Mouse (Mus musculus) midbrain, embryonic 14.5 days (tissue): ENCODE measurements at regions not wholly inside any gene's neighbourhood (a gene's known extent, or its start where the extent isn't known, plus 50 kb on each side); places are given as distances from the start of the nearest gene placed in this dataset.

Experiments used
- ATAC-seq: fragments of 200-750 bp; cut with Nextera tagmentation; 2 replicates; pipeline ENCODE4 v1.8.0; 2017; ENCODE audit warnings: moderate number of reproducible peaks, moderate library complexity; ENCODE audit not compliant: low FRiP score, low TSS enrichment
- DNase-seq: peaks from one replicate; pipeline ENCODE4 v3.0.0-alpha.2; 2015
- H3K27ac ChIP-seq: fragments of 300-500 bp; sonication (generic); replicated peaks from 2 replicates; pipeline ENCODE4 v1.5.1; 2014; ENCODE audit warnings: mild to moderate bottlenecking, low read depth, low read length, moderate library complexity
- H3K27me3 ChIP-seq: fragments of 300-500 bp; sonication (generic); 2 replicates; pipeline ENCODE4 v1.6.1; 2014; ENCODE audit warnings: low read length, control low read depth, mixed read lengths; ENCODE audit not compliant: control insufficient read depth, insufficient read depth
- H3K36me3 ChIP-seq: fragments of 300-500 bp; sonication (generic); 2 replicates; pipeline ENCODE4 v1.6.1; 2014; ENCODE audit warnings: low read length, control low read depth; ENCODE audit not compliant: control insufficient read depth, insufficient read depth
- H3K4me1 ChIP-seq: fragments of 300-500 bp; sonication (generic); 2 replicates; pipeline ENCODE4 v1.6.1; 2014; ENCODE audit warnings: mild to moderate bottlenecking, antibody characterized with exemption, low read length, control low read depth; ENCODE audit not compliant: control insufficient read depth, insufficient read depth
- H3K4me2 ChIP-seq: fragments of 300-500 bp; sonication (generic); 2 replicates; pipeline ENCODE4 v1.6.1; 2014; ENCODE audit warnings: mild to moderate bottlenecking, low read length, moderate library complexity
- H3K4me3 ChIP-seq: fragments of 300-500 bp; sonication (generic); replicated peaks from 2 replicates; pipeline ENCODE4 v1.5.1; 2014; ENCODE audit warnings: low read depth, low read length
- H3K9ac ChIP-seq: fragments of 300-500 bp; sonication (generic); replicated peaks from 2 replicates; pipeline ENCODE4 v1.6.1; 2014; ENCODE audit warnings: mild to moderate bottlenecking, low read length, moderate library complexity
- H3K9me3 ChIP-seq: fragments of 300-500 bp; sonication (generic); 2 replicates; pipeline ENCODE4 v1.6.1; 2016; ENCODE audit warnings: low read length, control low read depth, mixed read lengths; ENCODE audit not compliant: control insufficient read depth
- WGBS: fragments of 180-500 bp; shearing (Covaris S2); extraction: QIAGEN DNeasy Blood & Tissue Kit; methylation state at CpG from one replicate; pipeline ENCODE4 v1.1.7; 2014; 5-methylcytosine and 5-hydroxymethylcytosine counted together

GRCm38 (mm10) chr1:119153619-119154018 is 100.2 kb upstream of the Gli2 start:
- no peak for ATAC-seq
- Histone ChIP-seq H3K36me3 (no peaks in the 10 kb centered on the region), H3K4me2 (no peak overlapping the region), H3K4me3 (no peak overlapping the region), H3K27ac (no peak overlapping the region), H3K27me3 (no peaks in the 10 kb centered on the region), H3K9ac (no peak overlapping the region), H3K4me1 (no peaks in the 10 kb centered on the region), H3K9me3 (no peaks in the 10 kb centered on the region)
- WGBS = 98% methylated on average over 4 of the region's 4 CpGs
- no peak for DNase-seq

GRCm38 (mm10) chr1:119152776-119153175 is 99.4 kb upstream of the Gli2 start:
- Histone ChIP-seq H3K27me3 (no peaks in the 10 kb centered on the region), H3K4me2 (no peak overlapping the region), H3K9me3 (no peaks in the 10 kb centered on the region), H3K27ac (no peak overlapping the region), H3K9ac (no peak overlapping the region), H3K4me1 (no peaks in the 10 kb centered on the region), H3K36me3 (no peaks in the 10 kb centered on the region), H3K4me3 (no peak overlapping the region)
- WGBS = 92% methylated on average over 6 of the region's 6 CpGs
- ATAC-seq = no peak
- no peak for DNase-seq

DNA sequence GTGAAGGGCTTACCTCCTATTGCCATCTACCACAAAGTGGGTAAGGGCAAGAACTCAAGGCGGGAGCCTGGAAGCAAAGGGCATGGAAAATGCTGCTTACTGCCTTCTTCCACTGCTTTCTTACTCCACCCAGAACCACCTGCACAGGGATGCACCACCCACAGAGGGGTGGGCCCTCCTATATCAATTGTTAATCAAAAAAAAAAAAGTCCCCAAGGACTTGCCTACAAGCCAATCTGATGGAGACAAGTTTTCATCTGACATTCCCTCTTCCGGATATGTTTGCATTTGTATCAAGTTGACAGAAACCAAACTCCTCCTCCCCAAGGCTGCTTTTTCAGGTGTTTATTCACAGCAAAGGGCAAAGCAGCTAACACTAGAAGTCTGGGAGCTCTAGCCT is 94.1 kb upstream of the Gli2 start:
- Histone ChIP-seq H3K9ac (no peak overlapping the region), H3K27me3 (no peaks in the 10 kb centered on the region), H3K36me3 (no peaks in the 10 kb centered on the region), H3K9me3 (no peaks in the 10 kb centered on the region), H3K4me1 (no peaks in the 10 kb centered on the region), H3K4me3 (no peak overlapping the region), H3K27ac (no peak overlapping the region), H3K4me2 (no peak overlapping the region)
- no peak for ATAC-seq
- DNase-seq = no peak
- WGBS = 89% methylated on average over 2 of the region's 2 CpGs

GRCm38 (mm10) chr1:119143808-119144207 is 90.4 kb upstream of the Gli2 start:
- 38% methylated on average over 11 of the region's 11 CpGs for WGBS
- DNase-seq = peak; percentile 17
- H3K27me3 ChIP-seq = no peaks in the 10 kb centered on the region
- H3K27ac ChIP-seq = no peak overlapping the region
- no peak overlapping the region for H3K9ac ChIP-seq
- H3K9me3 ChIP-seq = no peaks in the 10 kb centered on the region
- ATAC-seq = no peak
- no peaks in the 10 kb centered on the region for H3K36me3 ChIP-seq
- no peaks in the 10 kb centered on the region for H3K4me1 ChIP-seq
- no peak overlapping the region for H3K4me3 ChIP-seq
- no peak overlapping the region for H3K4me2 ChIP-seq

DNA sequence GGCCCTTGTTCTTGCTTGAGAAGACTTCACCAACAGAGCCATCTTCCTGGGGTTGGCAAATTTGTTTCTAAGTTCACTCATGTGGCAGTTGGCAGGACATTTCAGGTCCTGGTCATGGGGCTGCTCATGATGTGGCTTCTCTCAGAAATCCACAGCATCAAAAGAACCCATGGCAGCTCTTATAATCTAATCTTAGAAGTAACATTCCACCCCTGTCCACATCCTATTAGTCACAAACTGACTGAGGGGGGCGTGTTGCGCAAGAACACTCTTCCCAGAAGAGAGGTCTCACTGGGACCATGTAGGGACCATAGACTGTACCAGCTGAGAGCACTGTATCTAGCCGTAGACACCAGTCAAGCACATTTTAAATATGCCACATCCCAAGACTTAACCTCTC is 75.6 kb upstream of the Gli2 start:
- no peaks in the 10 kb centered on the region for H3K27me3 ChIP-seq
- no peaks in the 10 kb centered on the region for H3K9me3 ChIP-seq
- H3K27ac ChIP-seq = no peak overlapping the region
- ATAC-seq = no peak
- DNase-seq = no peak
- H3K36me3 ChIP-seq = no peaks in the 10 kb centered on the region
- no peak overlapping the region for H3K4me2 ChIP-seq
- H3K4me3 ChIP-seq = no peak overlapping the region
- no peaks in the 10 kb centered on the region for H3K4me1 ChIP-seq
- no peak overlapping the region for H3K9ac ChIP-seq
- WGBS = 94% methylated on average over 3 of the region's 3 CpGs

- Histone ChIP-seq H3K4me2 (no peak overlapping the region), H3K27ac (no peak overlapping the region), H3K4me3 (no peak overlapping the region), H3K36me3 (no peaks in the 10 kb centered on the region), H3K9me3 (no peaks in the 10 kb centered on the region), H3K9ac (no peak overlapping the region), H3K4me1 (no peaks in the 10 kb centered on the region), H3K27me3 (no peaks in the 10 kb centered on the region)
- ATAC-seq (no peak), DNase-seq (no peak)
- WGBS = 65% methylated on average over 6 of the region's 6 CpGs
Measured at GRCm38 (mm10) chr1:119125561-119125960, 72.1 kb upstream of the Gli2 start.

GRCm38 (mm10) chr1:119124798-119125197 is 71.4 kb upstream of the Gli2 start:
- no peak overlapping the region for H3K4me3 ChIP-seq
- ATAC-seq (no peak), DNase-seq (no peak)
- no peaks in the 10 kb centered on the region for H3K36me3 ChIP-seq
- H3K4me2 ChIP-seq = no peak overlapping the region
- no peak overlapping the region for H3K27ac ChIP-seq
- H3K4me1 ChIP-seq = no peaks in the 10 kb centered on the region
- H3K27me3 ChIP-seq = no peaks in the 10 kb centered on the region
- WGBS = 88% methylated on average over 4 of the region's 4 CpGs
- no peaks in the 10 kb centered on the region for H3K9me3 ChIP-seq
- H3K9ac ChIP-seq = no peak overlapping the region

- WGBS = 86% methylated on average over 2 of the region's 2 CpGs
- Histone ChIP-seq H3K36me3 (no peaks in the 10 kb centered on the region), H3K27ac (no peak overlapping the region), H3K4me2 (no peak overlapping the region), H3K9ac (no peak overlapping the region), H3K27me3 (no peaks in the 10 kb centered on the region), H3K4me3 (no peak overlapping the region), H3K4me1 (no peaks in the 10 kb centered on the region), H3K9me3 (no peaks in the 10 kb centered on the region)
- ATAC-seq = no peak
- no peak for DNase-seq
Measured at GRCm38 (mm10) chr1:119124063-119124462, 70.6 kb upstream of the Gli2 start.

- H3K27me3 ChIP-seq = no peaks in the 10 kb centered on the region
- no peak for DNase-seq
- H3K4me2 ChIP-seq = no peak overlapping the region
- H3K36me3 ChIP-seq = no peaks in the 10 kb centered on the region
- H3K4me1 ChIP-seq = no peaks in the 10 kb centered on the region
- no peaks in the 10 kb centered on the region for H3K9me3 ChIP-seq
- 16% methylated on average over 3 of the region's 3 CpGs for WGBS
- H3K9ac ChIP-seq = no peak overlapping the region
- H3K4me3 ChIP-seq = no peak overlapping the region
- H3K27ac ChIP-seq = no peak overlapping the region
- ATAC-seq = no peak
Measured at GRCm38 (mm10) chr1:119123402-119123801, 70.0 kb upstream of the Gli2 start.
